Mouse (Mus musculus) MN1 (cell line): ENCODE data around the gene Tspan7.

Experiments
- DNase-seq: peaks from one replicate; pipeline ENCODE4 v3.0.0-alpha.2; 2016; ENCODE audit warnings: low spot score

Gene Tspan7

GRCm38 (mm10) chrX:10549708-10550107 lies 64.8 kb downstream of the Tspan7 start:
- DNase-seq: no peak

- no peak for DNase-seq
Observed at GRCm38 (mm10) chrX:10556899-10557298, 71.9 kb downstream of the Tspan7 start.

GRCm38 (mm10) chrX:10557596-10557995 lies 72.6 kb downstream of the Tspan7 start:
- DNase-seq: no peak

GRCm38 (mm10) chrX:10558625-10559024 lies 73.7 kb downstream of the Tspan7 start:
- DNase-seq: no peak

GRCm38 (mm10) chrX:10565811-10566210 lies 80.9 kb downstream of the Tspan7 start:
- DNase-seq: no peak

- peak; percentile 52 for DNase-seq
Observed at GRCm38 (mm10) chrX:10574523-10574922, 89.6 kb downstream of the Tspan7 start.

- DNase-seq: no peak
Observed at GRCm38 (mm10) chrX:10575406-10575805, 90.4 kb downstream of the Tspan7 start.

GRCm38 (mm10) chrX:10576349-10576748 lies 91.4 kb downstream of the Tspan7 start:
- DNase-seq: no peak

- peak; percentile 61 for DNase-seq
Observed at GRCm38 (mm10) chrX:10577356-10577755, 92.4 kb downstream of the Tspan7 start.

GRCm38 (mm10) chrX:10582731-10583130 lies 97.8 kb downstream of the Tspan7 start:
- DNase-seq: no peak

- DNase-seq: no peak
Observed at GRCm38 (mm10) chrX:10592244-10592643, 107.3 kb downstream of the Tspan7 start.

- DNase-seq: no peak
Observed at GRCm38 (mm10) chrX:10593561-10593960, 108.6 kb downstream of the Tspan7 start.

- DNase-seq: no peak
Observed at GRCm38 (mm10) chrX:10617119-10617518, 132.2 kb downstream of the Tspan7 start.

- no peak for DNase-seq
Observed at GRCm38 (mm10) chrX:10641062-10641461, 156.1 kb downstream of the Tspan7 start.
